Mouse (Mus musculus) C2C12 (cell line): ENCODE measurements around the gene Gm21173. TPM values are rescaled to one million over a fixed set of nuclear protein-coding genes. Genes with fewer than 3 reads are reported as not detected.
"Not testable (repeated sequence)": the region's sequence is repeated elsewhere in the genome, so short reads cannot be mapped to it uniquely, and the experiment has no call there.

Experiments used
- H3K27me3 ChIP-seq: one replicate; pipeline ENCODE4 v1.6.1; 2011; ENCODE audit not compliant: control insufficient read depth, insufficient read depth, insufficient read length
- H3K36me3 ChIP-seq: one replicate; pipeline ENCODE4 v1.6.1; 2011; ENCODE audit not compliant: control insufficient read depth, insufficient read depth
- H3K4me3 ChIP-seq: one replicate; pipeline ENCODE4 v1.5.1; 2011; ENCODE audit warnings: mild to moderate bottlenecking, control low read depth; ENCODE audit not compliant: poor library complexity, insufficient read depth, severe bottlenecking
- H3K79me2 ChIP-seq: one replicate; pipeline ENCODE4 v1.6.1; 2011; ENCODE audit not compliant: control insufficient read depth, insufficient read depth
- H3K79me3 ChIP-seq: one replicate; pipeline ENCODE4 v1.6.1; 2011; ENCODE audit warnings: low read depth, control low read depth
- H3ac ChIP-seq: one replicate; pipeline ENCODE3; 2011; ENCODE audit warnings: low read depth; ENCODE audit not compliant: control insufficient read depth, insufficient read length
- long read RNA-seq, 2 experiments: library from polyadenylated mRNA; unstranded; transcript quantifications; one replicate each; pipeline ENCODE4 v2.0.0; 2019 to 2020
- polyA plus RNA-seq: library from polyadenylated mRNA; unstranded; fragments of >200 nt; fragmentation: generic; extraction: Trizol; gene quantifications from one replicate; pipeline ENCODE4 v1.2.1, GENCODE M21; 2012; ENCODE audit warnings: missing spikeins

Gene Gm21173
- not detected for polyA plus RNA-seq
- long read RNA-seq, experiment 1: 0 reads
- long read RNA-seq, experiment 2: 0 reads

DNA sequence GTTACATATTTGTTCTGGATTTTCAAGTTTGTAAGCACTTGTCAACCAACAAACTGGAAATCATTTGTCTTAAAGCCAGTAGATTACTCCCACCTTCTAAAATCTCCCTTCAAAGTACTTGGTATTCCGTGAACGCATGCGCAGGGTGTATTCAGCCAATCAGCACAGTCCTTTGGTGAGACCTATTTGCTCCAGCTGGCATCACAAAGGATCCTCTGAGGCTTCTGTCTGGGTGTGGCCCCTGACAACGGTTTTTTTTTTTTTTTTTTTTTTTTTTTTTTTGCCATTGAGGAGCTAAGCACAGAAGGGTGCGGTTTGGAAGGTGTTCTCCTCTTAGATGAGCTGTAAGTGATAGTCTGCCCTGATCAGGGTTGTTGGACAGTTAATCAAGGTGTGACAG is at the start of gene Gm21173:
TSS of gene Gm21173 (plus strand) at position 301 of the 400 bp plus-strand sequence.
- not testable (repeated sequence) for H3K79me3 ChIP-seq, H3ac ChIP-seq, H3K27me3 ChIP-seq, H3K36me3 ChIP-seq, H3K79me2 ChIP-seq, H3K4me3 ChIP-seq
